Mouse (Mus musculus): ENCODE measurements at regions not wholly inside any gene's neighbourhood (a gene's known extent, or its start where the extent isn't known, plus 50 kb on each side); places are given as distances from the start of the nearest gene placed in this dataset.

GRCm38 (mm10) chr5:119758880-119759279, 73.6 kb upstream of the Tbx5 start:
- no peak for ATAC-seq
- Histone ChIP-seq H3K36me3 (ENCODE audit: control insufficient read depth, insufficient read depth) (no peaks in the 10 kb centered on the region), H3K4me1 (replicated peaks; ENCODE audit: control insufficient read depth, insufficient read depth, low read length) (no peaks in the 10 kb centered on the region), H3K4me3 (ENCODE audit: low read depth, low read length) (no peak overlapping the region), H3K27ac (ENCODE audit: low read depth, low read length) (no peak overlapping the region), H3K27me3 (replicated peaks; ENCODE audit: control insufficient read depth, insufficient read depth, low read length) (no peaks in the 10 kb centered on the region), H3K9ac (ENCODE audit: low read depth, low read length) (no peak overlapping the region), H3K4me2 (replicated peaks; ENCODE audit: low read depth) (no peak overlapping the region), H3K9me3 (ENCODE audit: control insufficient read depth) (no peaks in the 10 kb centered on the region)
- 74% methylated on average over 4 of the region's 4 CpGs for WGBS
- TF ChIP-seq CTCF (IDR thresholded peaks at IDR 0.05; ENCODE audit: low read depth): 0 out of 2 replicates have a peak, but pooled peaks have one; percentile 17

DNA sequence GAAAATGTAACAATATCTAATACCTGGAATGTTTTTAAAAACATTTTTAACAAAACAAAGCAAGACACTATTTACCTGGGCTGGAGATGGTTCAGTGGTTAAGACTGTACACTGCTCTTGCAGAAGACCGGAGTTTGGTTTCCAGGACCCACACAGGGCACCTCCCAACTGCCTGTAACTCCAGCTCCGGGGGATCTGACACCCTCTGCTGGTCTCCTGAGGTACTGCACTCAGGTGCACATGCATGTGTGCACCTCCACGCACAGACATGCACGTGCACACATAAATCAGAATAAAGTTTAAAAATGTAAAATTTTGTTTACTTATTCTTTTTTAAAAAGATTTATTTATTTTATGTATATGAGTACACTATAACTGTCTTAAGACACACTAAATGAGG, 70.4 kb upstream of the Tbx5 start:
- no peaks in the 10 kb centered on the region for H3K36me3 ChIP-seq (ENCODE audit: control insufficient read depth, insufficient read depth)
- no peaks in the 10 kb centered on the region for H3K9me3 ChIP-seq (ENCODE audit: control insufficient read depth)
- TF ChIP-seq CTCF (IDR thresholded peaks at IDR 0.05; ENCODE audit: low read depth): peak; percentile 44
- H3K4me1 ChIP-seq (replicated peaks; ENCODE audit: control insufficient read depth, insufficient read depth, low read length): no peaks in the 10 kb centered on the region
- ATAC-seq: no peak
- no peak overlapping the region for H3K4me3 ChIP-seq (ENCODE audit: low read depth, low read length)
- H3K27me3 ChIP-seq (replicated peaks; ENCODE audit: control insufficient read depth, insufficient read depth, low read length): 0 out of 2 replicates have a peak, but pooled peaks cover 4% of the 10 kb centered on the region
- no peak overlapping the region for H3K4me2 ChIP-seq (replicated peaks; ENCODE audit: low read depth)
- no peak overlapping the region for H3K27ac ChIP-seq (ENCODE audit: low read depth, low read length)
- 87% methylated on average over 4 of the region's 4 CpGs for WGBS
- no peak overlapping the region for H3K9ac ChIP-seq (ENCODE audit: low read depth, low read length)

- Histone ChIP-seq H3K4me3 (ENCODE audit: low read depth, low read length) (no peak overlapping the region), H3K36me3 (ENCODE audit: control insufficient read depth, insufficient read depth) (no peaks in the 10 kb centered on the region), H3K27ac (ENCODE audit: low read depth, low read length) (no peak overlapping the region), H3K27me3 (replicated peaks; ENCODE audit: control insufficient read depth, insufficient read depth, low read length) (0 out of 2 replicates have a peak, but pooled peaks cover 4% of the 10 kb centered on the region), H3K4me1 (replicated peaks; ENCODE audit: control insufficient read depth, insufficient read depth, low read length) (no peaks in the 10 kb centered on the region), H3K9me3 (ENCODE audit: control insufficient read depth) (no peaks in the 10 kb centered on the region), H3K9ac (ENCODE audit: low read depth, low read length) (no peak overlapping the region), H3K4me2 (replicated peaks; ENCODE audit: low read depth) (no peak overlapping the region)
- WGBS: 52% methylated on average over 7 of the region's 7 CpGs
- ATAC-seq: no peak
- no peak for TF ChIP-seq CTCF (IDR thresholded peaks at IDR 0.05; ENCODE audit: low read depth)
These were observed 69.1 kb upstream of the Tbx5 start for GRCm38 (mm10) chr5:119763337-119763736.

GRCm38 (mm10) chr5:119766372-119766771, 66.1 kb upstream of the Tbx5 start:
- Histone ChIP-seq H3K4me2 (replicated peaks; ENCODE audit: low read depth) (no peak overlapping the region), H3K36me3 (ENCODE audit: control insufficient read depth, insufficient read depth) (no peaks in the 10 kb centered on the region), H3K27ac (ENCODE audit: low read depth, low read length) (no peak overlapping the region), H3K9me3 (ENCODE audit: control insufficient read depth) (no peaks in the 10 kb centered on the region), H3K27me3 (replicated peaks; ENCODE audit: control insufficient read depth, insufficient read depth, low read length) (0 out of 2 replicates have a peak, but pooled peaks cover 4% of the 10 kb centered on the region), H3K4me1 (replicated peaks; ENCODE audit: control insufficient read depth, insufficient read depth, low read length) (no peaks in the 10 kb centered on the region), H3K9ac (ENCODE audit: low read depth, low read length) (no peak overlapping the region), H3K4me3 (ENCODE audit: low read depth, low read length) (no peak overlapping the region)
- WGBS: 18% methylated on average over 13 of the region's 13 CpGs
- no peak for TF ChIP-seq CTCF (IDR thresholded peaks at IDR 0.05; ENCODE audit: low read depth)
- ATAC-seq: no peak

GRCm38 (mm10) chr5:119770951-119771350, 61.5 kb upstream of the Tbx5 start:
- no peak for ATAC-seq

DNA sequence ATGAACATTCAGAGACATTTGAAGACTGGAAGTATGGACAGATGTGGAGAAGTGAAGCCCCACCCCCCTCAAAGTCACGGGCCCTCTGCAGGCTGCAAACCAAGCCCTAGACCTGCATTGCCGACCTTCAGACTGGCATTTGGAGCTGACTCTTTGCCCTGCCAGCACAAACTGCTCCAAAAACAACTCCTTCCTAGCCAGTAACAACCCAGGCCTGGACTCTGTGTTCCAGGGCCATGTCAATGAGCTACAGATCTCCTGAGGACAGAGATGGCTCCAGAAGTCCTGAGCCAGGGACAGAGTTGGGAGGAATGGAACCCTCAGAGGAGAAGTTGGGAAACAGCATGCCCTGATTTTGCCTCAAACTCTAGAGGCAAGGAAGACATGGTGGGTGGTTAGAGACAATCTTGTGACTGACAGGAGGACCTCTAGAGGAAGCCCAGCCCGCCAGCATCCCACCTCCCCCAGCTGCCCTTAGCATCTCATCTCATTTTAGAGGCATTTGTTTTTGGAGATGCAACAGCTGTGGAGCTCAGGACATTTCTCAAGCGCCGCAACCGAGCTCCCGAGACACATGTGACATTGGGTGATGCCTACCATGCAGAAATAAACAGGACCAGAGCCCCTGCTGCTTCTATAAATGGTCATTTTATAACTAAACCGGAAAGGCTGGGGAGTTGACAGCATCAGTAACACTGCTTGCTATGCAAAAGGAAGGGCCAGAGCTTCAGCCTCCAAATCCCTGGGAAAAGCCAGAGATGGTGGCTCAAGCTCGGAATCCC, 56.2 kb upstream of the Tbx5 start:
- TF ChIP-seq CTCF (IDR thresholded peaks at IDR 0.05; ENCODE audit: low read depth): no peak
- no peak overlapping the region for H3K4me3 ChIP-seq (ENCODE audit: low read depth, low read length)
- H3K36me3 ChIP-seq (ENCODE audit: control insufficient read depth, insufficient read depth): no peaks in the 10 kb centered on the region
- H3K27me3 ChIP-seq (replicated peaks; ENCODE audit: control insufficient read depth, insufficient read depth, low read length): 0 out of 2 replicates have a peak, but pooled peaks cover 3% of the 10 kb centered on the region
- H3K9ac ChIP-seq (ENCODE audit: low read depth, low read length): no peak overlapping the region
- H3K9me3 ChIP-seq (ENCODE audit: control insufficient read depth): no peaks in the 10 kb centered on the region
- no peak for ATAC-seq
- WGBS: 64% methylated on average over 9 of the region's 9 CpGs
- no peak overlapping the region for H3K27ac ChIP-seq (ENCODE audit: low read depth, low read length)
- no peaks in the 10 kb centered on the region for H3K4me1 ChIP-seq (replicated peaks; ENCODE audit: control insufficient read depth, insufficient read depth, low read length)
- no peak overlapping the region for H3K4me2 ChIP-seq (replicated peaks; ENCODE audit: low read depth)

More at GRCm38 (mm10) chr5:119770951-119771350, 61.5 kb upstream of the Tbx5 start:
- H3K9ac ChIP-seq (ENCODE audit: low read depth, low read length): no peak overlapping the region
- no peak overlapping the region for H3K4me2 ChIP-seq (replicated peaks; ENCODE audit: low read depth)
- WGBS: 48% methylated on average over 2 of the region's 2 CpGs
- no peaks in the 10 kb centered on the region for H3K4me1 ChIP-seq (replicated peaks; ENCODE audit: control insufficient read depth, insufficient read depth, low read length)
- TF ChIP-seq CTCF (IDR thresholded peaks at IDR 0.05; ENCODE audit: low read depth): no peak
- no peak overlapping the region for H3K27ac ChIP-seq (ENCODE audit: low read depth, low read length)
- 0 out of 2 replicates have a peak, but pooled peaks cover 4% of the 10 kb centered on the region for H3K27me3 ChIP-seq (replicated peaks; ENCODE audit: control insufficient read depth, insufficient read depth, low read length)
- no peaks in the 10 kb centered on the region for H3K36me3 ChIP-seq (ENCODE audit: control insufficient read depth, insufficient read depth)
- no peak overlapping the region for H3K4me3 ChIP-seq (ENCODE audit: low read depth, low read length)
- H3K9me3 ChIP-seq (ENCODE audit: control insufficient read depth): no peaks in the 10 kb centered on the region
